Mouse (Mus musculus) G1E (cell line): ENCODE data around the gene App. TPM values are rescaled to one million over a fixed set of nuclear protein-coding genes. Genes with fewer than 3 reads are reported as not detected.

Experiments
- ATAC-seq: 2 replicates; pipeline ENCODE4 v1.8.0; 2016; ENCODE audit warnings: mild to moderate bottlenecking; ENCODE audit not compliant: insufficient number of reproducible peaks, poor library complexity, low FRiP score, severe bottlenecking; ENCODE audit errors: extremely low read depth
- DNase-seq: peaks from one replicate; pipeline ENCODE4 v3.0.0; 2012; ENCODE audit warnings: low spot score
- H3K27me3 ChIP-seq: 2 replicates; pipeline ENCODE4 v1.6.1; 2012; ENCODE audit warnings: mild to moderate bottlenecking, low read length, inconsistent platforms; ENCODE audit not compliant: insufficient read depth
- H3K36me3 ChIP-seq: replicated peaks from 2 replicates; pipeline ENCODE3; 2012; ENCODE audit warnings: mild to moderate bottlenecking, inconsistent platforms
- H3K4me1 ChIP-seq: 2 replicates; pipeline ENCODE4 v1.6.1; 2012; ENCODE audit warnings: low read depth, low read length, inconsistent platforms, mixed read lengths; ENCODE audit not compliant: insufficient read depth
- H3K4me3 ChIP-seq: 2 replicates; pipeline ENCODE4 v1.5.1; 2012; ENCODE audit warnings: low read depth, mild to moderate bottlenecking, inconsistent platforms, low read length, moderate library complexity, mixed read lengths
- H3K9me3 ChIP-seq: replicated peaks from 2 replicates; pipeline ENCODE4 v1.6.1; 2012; ENCODE audit warnings: inconsistent platforms
- CTCF ChIP-seq: IDR thresholded peaks from 2 replicates; pipeline ENCODE4 v1.5.1; 2012; ENCODE audit warnings: low read depth, low read length, inconsistent platforms, mixed read lengths
- GATA1 ChIP-seq: IDR thresholded peaks from 2 replicates; pipeline ENCODE4 v1.6.1; 2012; ENCODE audit warnings: borderline replicate concordance, low read length, inconsistent platforms, mixed read lengths
- GATA2 ChIP-seq: IDR thresholded peaks from 2 replicates; pipeline ENCODE4 v1.6.1; 2012; ENCODE audit warnings: low read depth, low read length, inconsistent platforms, borderline replicate concordance
- POLR2AphosphoS5 ChIP-seq: IDR thresholded peaks from 2 replicates; pipeline ENCODE4 v1.6.1; 2012; ENCODE audit warnings: low read depth, low read length, inconsistent platforms; ENCODE audit not compliant: insufficient replicate concordance
- TAL1 ChIP-seq: conservative IDR thresholded peaks from 2 replicates; pipeline ENCODE4 v1.6.1; 2012; ENCODE audit warnings: low read depth, low read length, inconsistent platforms, mixed read lengths
- polyA plus RNA-seq: library from polyadenylated mRNA; stranded (reverse); fragments of >175 nt; gene quantifications from 2 replicates; pipeline ENCODE4 v1.2.3, GENCODE M21; 2012
- total RNA-seq, 2 experiments: library from RNA; stranded (forward) in 1 of 2; stranded (reverse) in 1 of 2; fragments of 200-1000 nt in 1 of 2; fragments of >200 nt in 1 of 2; fragmentation: Nextera tagmentation in 1 of 2; gene quantifications; 2 replicates each; pipeline ENCODE4 v1.2.3; 2014 to 2017

Gene App
- total and polyA plus RNA-seq, 3 experiments: 0.27 TPM; not detected in 2

DNA sequence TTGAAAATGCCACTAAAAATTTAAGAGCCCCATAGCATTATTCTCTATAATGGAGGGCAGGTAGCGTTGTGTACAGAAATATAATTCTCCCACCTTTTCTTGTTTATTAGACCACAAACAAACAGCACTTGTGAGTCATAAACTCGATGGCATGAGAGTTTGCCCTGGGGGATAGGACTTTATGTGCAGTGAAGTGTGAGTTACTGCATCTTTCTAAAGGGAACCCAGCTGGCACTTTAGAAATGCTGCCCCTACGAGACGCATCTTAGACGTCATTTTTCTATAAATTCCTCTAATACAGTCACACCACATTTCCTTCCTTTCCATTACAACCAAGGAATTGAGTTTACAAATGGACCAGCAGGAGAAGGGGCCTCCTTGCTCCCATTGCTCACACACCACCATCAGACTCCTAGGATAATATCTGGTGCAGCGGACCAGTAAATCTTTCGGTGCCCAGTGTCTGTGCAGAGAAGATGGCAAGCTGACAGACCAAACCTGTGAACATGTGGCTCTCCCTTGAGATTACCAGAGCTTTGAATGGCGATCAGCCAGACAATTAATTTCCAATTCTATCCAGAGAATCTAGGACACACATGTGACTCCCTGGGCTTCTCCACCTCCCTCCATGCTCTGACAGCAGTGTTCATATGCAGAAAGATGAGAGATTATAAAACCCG, 66.8 kb downstream of the App start:
- Histone ChIP-seq H3K36me3 (no peaks in the 10 kb centered on the region), H3K27me3 (no peaks in the 10 kb centered on the region), H3K4me3 (no peak overlapping the region), H3K4me1 (no peaks in the 10 kb centered on the region), H3K9me3 (peaks cover 50% of the 10 kb centered on the region)
- TF ChIP-seq GATA2 (no peak), GATA1 (no peak), CTCF (no peak), TAL1 (no peak)
- DNase-seq (no peak), ATAC-seq (no peak)

- Histone ChIP-seq H3K4me1 (no peaks in the 10 kb centered on the region), H3K36me3 (no peaks in the 10 kb centered on the region), H3K4me3 (no peak overlapping the region), H3K27me3 (no peaks in the 10 kb centered on the region), H3K9me3 (peaks cover 43% of the 10 kb centered on the region)
- ATAC-seq (no peak), DNase-seq (no peak)
- TF ChIP-seq POLR2AphosphoS5: no peak
- no peak for TF ChIP-seq TAL1
- TF ChIP-seq GATA1: no peak
- no peak for TF ChIP-seq GATA2
- no peak for TF ChIP-seq CTCF
Observed at GRCm38 (mm10) chr16:85105603-85106002, 68.0 kb downstream of the App start.

GRCm38 (mm10) chr16:85103116-85103787, 70.3 kb downstream of the App start:
- no peaks in the 10 kb centered on the region for H3K27me3 ChIP-seq
- no peak for ATAC-seq
- no peak overlapping the region for H3K4me3 ChIP-seq
- no peaks in the 10 kb centered on the region for H3K36me3 ChIP-seq
- no peak for DNase-seq
- peaks cover 34% of the 10 kb centered on the region for H3K9me3 ChIP-seq
- no peaks in the 10 kb centered on the region for H3K4me1 ChIP-seq
- TF ChIP-seq CTCF: no peak
- no peak for TF ChIP-seq GATA2
- TF ChIP-seq TAL1: no peak
- TF ChIP-seq POLR2AphosphoS5: no peak
- no peak for TF ChIP-seq GATA1

DNA sequence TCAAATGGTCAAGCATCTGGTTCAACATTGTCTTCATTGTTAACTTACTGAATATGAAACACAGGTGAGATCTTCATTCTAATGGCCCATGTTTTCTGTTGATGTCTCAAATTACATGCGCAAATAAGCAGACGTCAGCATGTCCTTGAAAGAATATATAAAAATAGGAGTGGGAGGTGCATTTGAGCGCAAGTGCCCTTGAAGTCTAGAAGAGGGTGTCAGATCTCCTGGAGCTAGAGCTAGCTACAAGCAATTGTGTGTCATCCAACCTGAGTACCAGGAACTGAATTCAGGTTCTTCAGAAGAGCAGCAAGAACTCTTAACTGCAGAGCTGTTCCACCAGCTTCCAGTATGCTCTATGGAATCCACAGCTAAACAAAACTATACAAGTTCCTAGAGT, 72.0 kb downstream of the App start:
- TF ChIP-seq POLR2AphosphoS5: no peak
- no peak for TF ChIP-seq GATA1
- no peak for TF ChIP-seq CTCF
- no peak for TF ChIP-seq GATA2
- no peak for TF ChIP-seq TAL1
- no peaks in the 10 kb centered on the region for H3K27me3 ChIP-seq

GRCm38 (mm10) chr16:85100806-85101205, 72.8 kb downstream of the App start:
- Histone ChIP-seq H3K4me1 (no peaks in the 10 kb centered on the region), H3K36me3 (no peaks in the 10 kb centered on the region), H3K27me3 (no peaks in the 10 kb centered on the region), H3K4me3 (no peak overlapping the region), H3K9me3 (peaks cover 33% of the 10 kb centered on the region)
- DNase-seq: no peak
- ATAC-seq: no peak
- TF ChIP-seq GATA1 (no peak), CTCF (no peak), TAL1 (no peak), GATA2 (no peak), POLR2AphosphoS5 (no peak)

More for the DNA sequence above, 72.0 kb downstream of the App start:
- DNase-seq: no peak
- no peaks in the 10 kb centered on the region for H3K36me3 ChIP-seq
- ATAC-seq: no peak
- no peaks in the 10 kb centered on the region for H3K4me1 ChIP-seq
- H3K9me3 ChIP-seq: peaks cover 36% of the 10 kb centered on the region
- no peak overlapping the region for H3K4me3 ChIP-seq

GRCm38 (mm10) chr16:85099487-85099886, 74.1 kb downstream of the App start:
- ATAC-seq (no peak), DNase-seq (no peak)
- no peak for TF ChIP-seq GATA2
- no peak for TF ChIP-seq GATA1
- no peak for TF ChIP-seq CTCF
- TF ChIP-seq POLR2AphosphoS5: no peak
- no peak for TF ChIP-seq TAL1
- no peaks in the 10 kb centered on the region for H3K27me3 ChIP-seq
- no peaks in the 10 kb centered on the region for H3K36me3 ChIP-seq
- H3K4me1 ChIP-seq: no peaks in the 10 kb centered on the region
- no peak overlapping the region for H3K4me3 ChIP-seq
- H3K9me3 ChIP-seq: peaks cover 30% of the 10 kb centered on the region
